In the genomic region with DNA sequence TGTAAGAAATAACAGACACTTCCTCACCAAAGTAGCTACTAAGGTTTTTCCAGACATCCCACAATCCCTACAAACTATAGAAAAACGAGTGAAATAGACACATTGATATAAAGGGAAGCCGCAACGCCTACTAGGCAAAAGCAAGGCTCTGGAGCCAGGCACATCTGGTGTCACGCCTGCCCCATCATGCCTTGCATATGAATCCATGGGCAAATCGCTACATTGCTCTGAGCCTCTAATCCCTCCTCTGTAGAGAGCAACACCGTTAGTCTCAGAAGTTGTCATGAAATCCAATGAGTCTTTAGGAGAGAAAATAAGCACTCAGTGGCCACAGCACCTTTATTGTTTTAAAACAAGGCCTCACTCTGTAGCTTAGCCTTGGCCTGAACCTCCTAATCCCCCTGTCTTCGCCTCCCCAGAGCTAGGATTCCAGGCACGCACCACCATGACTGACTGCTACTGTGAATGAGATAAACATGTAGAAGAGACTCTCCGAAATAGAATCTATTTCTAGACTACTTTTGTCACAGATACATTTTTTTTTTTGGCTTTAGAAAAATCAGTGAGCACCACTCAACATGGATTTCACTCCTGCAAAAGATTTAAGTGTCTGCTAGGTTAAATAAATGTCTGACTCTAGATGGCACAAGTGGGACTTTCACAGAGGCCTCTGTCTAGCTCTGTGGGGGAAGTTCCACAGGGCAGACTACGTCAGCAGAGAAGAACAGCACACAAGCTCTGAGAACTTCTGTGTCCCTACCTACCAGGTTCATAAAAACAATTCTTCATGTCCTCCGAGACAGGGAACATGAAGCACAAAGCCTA, we compare ENCODE assay signal across 18 mouse cellular contexts. TPM values are rescaled to one million over a fixed set of nuclear protein-coding genes. Genes with fewer than 3 reads are reported as not detected.
DNase-seq lines count a peak whose midpoint lies in the region; ATAC-seq lines count a peak whose summit lies in the region.
"Had no signal": no experiment of that assay in that cellular context is flagged by ENCODE, and none has a peak within 500 bp of the region (broad histone marks: within the 10 kb centered on the region; RNA-seq: fewer than 3 reads in every experiment).

No protein-coding gene starts in this region.

- DNase-seq in layer of hippocampus, adult 9-11 months: peak; percentile 38
- no peak for DNase-seq in layer of hippocampus, adult 9-10 months (ENCODE audit: low spot score)
- peak; percentile 24 for DNase-seq in lung, postnatal 36 days
- DNase-seq in lung, postnatal 10 days: no peak
- DNase-seq in brain, adult 2 months (ENCODE audit: low read depth, low spot score): peak; percentile 78
- DNase-seq: adrenal gland, postnatal 14 days; cerebellum, adult 11-12 months; cerebellum, postnatal 14 days; embryo, embryonic 11 days; kidney, adult 2 months; kidney, postnatal 14 days; lung, adult 2 months; retina, postnatal 1 day; thymus, postnatal 25 days had no signal

- peak; percentile 46; the same call in 1 of the 2 replicates for ATAC-seq in neutrophil, adult 5-6 weeks (ENCODE audit: extremely low read depth, insufficient number of reproducible peaks, low FRiP score, poor library complexity, severe bottlenecking)
- ATAC-seq in erythroid progenitor cell, adult 5-6 weeks (replicated peaks; ENCODE audit: low FRiP score, poor library complexity, severe bottlenecking): no peak
- ATAC-seq: activated CD4-positive, CD25-positive, alpha-beta regulatory T cell, adult 4 months; midbrain, embryonic 15.5 days had no signal

RNA-seq across cellular contexts. Expression of gene Map3k9, which starts 45.5 kb away (rescaled TPM):
- 26.3 and 30.1 TPM in 2 replicates for total RNA-seq in neutrophil, adult 5-6 weeks (2017)
- total RNA-seq in erythroid progenitor cell, adult 5-6 weeks (2015; ENCODE audit: low replicate concordance): 0.72 TPM in 1 of 2 replicates, not detected in the other
- total RNA-seq in erythroid progenitor cell, adult 5-6 weeks (2017; ENCODE audit: low replicate concordance): 0.13 and 0.83 TPM in 2 replicates

Comparison
In these comparisons a context has a peak if more than half of its experiments do, and no peak if none do; other contexts are left out.
1. DNase-seq: peak in layer of hippocampus, adult 9-11 months (single experiment), lung, postnatal 36 days (single experiment) and brain, adult 2 months (single experiment); none in layer of hippocampus, adult 9-10 months (single experiment) and lung, postnatal 10 days (single experiment).
2. RNA of gene Map3k9, which starts 45.5 kb away (total RNA-seq): 26.3 to 30.1 TPM in neutrophil, adult 5-6 weeks; 0.13 to 0.83 TPM in erythroid progenitor cell, adult 5-6 weeks; every median in the first group is over 10 times any median in the second.